Mouse (Mus musculus): Measurements from ENCODE around the gene Cmpk2. TPM values are rescaled to one million over a fixed set of nuclear protein-coding genes. Genes with fewer than 3 reads are reported as not detected.
"Not testable (repeated sequence)": the region's sequence is repeated elsewhere in the genome, so short reads cannot be mapped to it uniquely, and the experiment has no call there.

Gene Cmpk2
- total RNA-seq, 4 experiments from 2014 or later: 9.1 to 26.0 (median 18.5) TPM

GRCm38 (mm10) chr12:26478196-26479004 lies 9.4 kb downstream of the Cmpk2 start:
- DNase-seq: peak; percentile 67

GRCm38 (mm10) chr12:26485738-26486580 lies 17.0 kb downstream of the Cmpk2 start:
- not testable (repeated sequence) for DNase-seq

- DNase-seq: no peak
Observed at GRCm38 (mm10) chr12:26487874-26488616, 19.0 kb downstream of the Cmpk2 start.

GRCm38 (mm10) chr12:26488617-26489274 lies 19.7 kb downstream of the Cmpk2 start:
- no peak for DNase-seq

GRCm38 (mm10) chr12:26489942-26490341 lies 20.9 kb downstream of the Cmpk2 start:
- DNase-seq: no peak

- DNase-seq: no peak
Observed at GRCm38 (mm10) chr12:26501042-26501441, 32.0 kb downstream of the Cmpk2 start.

GRCm38 (mm10) chr12:26510971-26511370 lies 42.0 kb downstream of the Cmpk2 start:
- peak; percentile 54 for DNase-seq

GRCm38 (mm10) chr12:26518206-26518605 lies 49.2 kb downstream of the Cmpk2 start:
- peak; percentile 70 for DNase-seq

- DNase-seq: peak; percentile 23
Observed at GRCm38 (mm10) chr12:26524943-26525697, 56.1 kb downstream of the Cmpk2 start.

- DNase-seq: no peak
Observed at GRCm38 (mm10) chr12:26525698-26526026, 56.7 kb downstream of the Cmpk2 start.

Other genes starting within 250 kb of the Cmpk2 start
- 10 to 100 TPM; 15.8 to 21.4 (median 20.1) TPM for gene Rnf144a, start 54.0 kb upstream of the Cmpk2 start, total RNA-seq (2022)
- gene Rsad2, start 12.8 kb upstream of the Cmpk2 start, total RNA-seq (2022): 10 to 100 TPM; 13.1 to 26.6 (median 17.2) TPM

Data from adrenal gland, adult 8-10 months (tissue).